ENCODE assay signal across 9 mouse cellular contexts in the genomic region with DNA sequence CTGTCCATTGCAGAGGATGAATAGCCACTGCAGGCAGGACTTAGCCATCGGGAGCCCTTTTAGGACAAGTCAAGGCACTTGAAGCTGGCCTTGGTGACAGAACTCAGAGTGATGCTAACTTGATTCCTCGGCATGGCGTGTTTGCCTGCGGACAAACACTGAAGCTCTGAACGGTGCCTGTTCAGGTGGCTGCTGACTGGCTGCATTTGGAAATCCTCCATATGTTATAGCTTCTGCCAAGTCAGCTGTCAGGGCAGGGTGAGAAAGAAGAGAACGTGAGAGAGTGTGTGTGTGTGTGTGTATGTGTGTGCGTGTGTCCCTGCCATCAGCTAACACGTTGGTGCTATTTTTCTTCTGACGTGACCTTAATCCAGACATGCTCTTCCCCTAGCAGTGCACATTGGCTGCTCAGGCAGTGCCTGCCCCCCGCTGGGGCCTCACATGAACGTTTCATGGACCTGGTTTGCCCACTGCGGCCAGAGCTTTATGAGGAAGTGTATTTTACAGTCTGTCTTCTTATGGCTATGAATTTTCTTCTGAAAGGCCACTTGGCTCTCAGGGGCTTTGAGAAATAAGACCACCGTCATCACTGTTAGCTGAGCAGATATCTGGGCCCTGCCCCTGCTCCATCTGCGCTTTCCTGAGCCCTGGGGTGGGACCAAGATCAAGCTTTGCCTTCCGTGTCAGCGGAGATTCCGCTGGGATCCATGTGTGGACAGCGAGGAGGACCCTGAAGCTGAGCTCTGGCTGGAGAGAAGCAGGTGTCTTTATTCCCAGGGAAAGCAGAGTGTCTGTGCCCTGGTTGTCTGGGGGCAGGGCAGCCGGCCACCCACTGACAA. TPM values are rescaled to one million over a fixed set of nuclear protein-coding genes. Genes with fewer than 3 reads are reported as not detected.
DNase-seq lines count a peak whose midpoint lies in the region; ATAC-seq lines count a peak whose summit lies in the region.
"Had no signal": no experiment of that assay in that cellular context is flagged by ENCODE, and none has a peak within 500 bp of the region (broad histone marks: within the 10 kb centered on the region; RNA-seq: fewer than 3 reads in every experiment).

No protein-coding gene starts in this region.

- H3K4me1 ChIP-seq in midbrain, embryonic 12.5 days: peaks cover 58% of the 10 kb centered on the region
- H3K4me1 ChIP-seq in midbrain, embryonic 11.5 days (ENCODE audit: control insufficient read depth, insufficient read depth, low read length): peaks cover 19% of the 10 kb centered on the region
- H3K4me1 ChIP-seq in hindbrain, embryonic 14.5 days (replicated peaks; ENCODE audit: control insufficient read depth, insufficient read depth, low read length): peaks cover 58% of the 10 kb centered on the region
- peaks cover 38% of the 10 kb centered on the region for H3K4me1 ChIP-seq in stomach, embryonic 15.5 days

- no peak overlapping the region for H3K4me3 ChIP-seq in midbrain, embryonic 12.5 days
- H3K4me3 ChIP-seq in midbrain, embryonic 11.5 days (ENCODE audit: low read depth, low read length): no peak overlapping the region
- no peak overlapping the region for H3K4me3 ChIP-seq in hindbrain, embryonic 14.5 days (replicated peaks; ENCODE audit: low read length)
- no peak overlapping the region for H3K4me3 ChIP-seq in stomach, embryonic 15.5 days (replicated peaks)
- H3K4me3 ChIP-seq: liver, embryonic 13.5 days had no signal

- H3K9me3 ChIP-seq in midbrain, embryonic 12.5 days: no peaks in the 10 kb centered on the region
- no peaks in the 10 kb centered on the region for H3K9me3 ChIP-seq in midbrain, embryonic 11.5 days (ENCODE audit: control insufficient read depth, low read length)
- H3K9me3 ChIP-seq in hindbrain, embryonic 14.5 days (ENCODE audit: control insufficient read depth, low read length): no peaks in the 10 kb centered on the region
- no peaks in the 10 kb centered on the region for H3K9me3 ChIP-seq in stomach, embryonic 15.5 days
- H3K9me3 ChIP-seq: liver, embryonic 13.5 days had no signal

- H3K9ac ChIP-seq in midbrain, embryonic 12.5 days (replicated peaks): no peak overlapping the region
- no peak overlapping the region for H3K9ac ChIP-seq in midbrain, embryonic 11.5 days (ENCODE audit: low read length)
- no peak overlapping the region for H3K9ac ChIP-seq in hindbrain, embryonic 14.5 days
- no peak overlapping the region for H3K9ac ChIP-seq in stomach, embryonic 15.5 days
- H3K9ac ChIP-seq: liver, embryonic 13.5 days had no signal

- H3K4me2 ChIP-seq in midbrain, embryonic 12.5 days (replicated peaks): no peak overlapping the region
- H3K4me2 ChIP-seq in midbrain, embryonic 11.5 days: no peak overlapping the region
- no peak overlapping the region for H3K4me2 ChIP-seq in hindbrain, embryonic 14.5 days (replicated peaks)
- H3K4me2 ChIP-seq in stomach, embryonic 15.5 days: no peak overlapping the region
- H3K4me2 ChIP-seq: liver, embryonic 13.5 days had no signal

- peak; percentile 39 for DNase-seq in cerebellum, adult 11-12 months
- no peak for DNase-seq in cerebellum, adult 9-10 months
- DNase-seq in midbrain, embryonic 11.5 days (ENCODE audit: low spot score, missing footprints): no peak
- no peak for DNase-seq in hindbrain, embryonic 14.5 days (ENCODE audit: low spot score)
- no peak for DNase-seq in urinary bladder, adult 18-20 months (ENCODE audit: low spot score in 2 of 2)
- no peak for DNase-seq in cerebellum, adult 9-11 months
- DNase-seq: liver, embryonic 13.5 days had no signal

- H3K27ac ChIP-seq in midbrain, embryonic 12.5 days (replicated peaks): 0 out of 2 replicates have a peak overlapping the region, but pooled peaks have one; percentile 46
- no peak overlapping the region for H3K27ac ChIP-seq in midbrain, embryonic 11.5 days (ENCODE audit: low read depth, low read length)
- peak overlapping the region; percentile 21 for H3K27ac ChIP-seq in hindbrain, embryonic 14.5 days
- peak overlapping the region; percentile 41 for H3K27ac ChIP-seq in stomach, embryonic 15.5 days
- H3K27ac ChIP-seq: liver, embryonic 13.5 days had no signal

- H3K27me3 ChIP-seq in midbrain, embryonic 12.5 days: peaks cover 11% of the 10 kb centered on the region; the same call in 1 of the 2 replicates
- H3K27me3 ChIP-seq in midbrain, embryonic 11.5 days (ENCODE audit: control insufficient read depth, insufficient read depth, low read length): no peaks in the 10 kb centered on the region
- H3K27me3 ChIP-seq in hindbrain, embryonic 14.5 days (ENCODE audit: control insufficient read depth, insufficient read depth, low read length): no peaks in the 10 kb centered on the region
- no peaks in the 10 kb centered on the region for H3K27me3 ChIP-seq in stomach, embryonic 15.5 days (replicated peaks)
- H3K27me3 ChIP-seq: liver, embryonic 13.5 days had no signal

- WGBS in midbrain, embryonic 12.5 days: 75% methylated on average over 19 of the region's 19 CpGs
- 81% methylated on average over 19 of the region's 19 CpGs for WGBS in midbrain, embryonic 11.5 days
- WGBS in hindbrain, embryonic 14.5 days: 55% methylated on average over 19 of the region's 19 CpGs
- 53% methylated on average over 19 of the region's 19 CpGs for WGBS in stomach, embryonic 15.5 days

- peaks cover 40% of the 10 kb centered on the region for H3K36me3 ChIP-seq in midbrain, embryonic 12.5 days
- H3K36me3 ChIP-seq in midbrain, embryonic 11.5 days (ENCODE audit: control insufficient read depth, insufficient read depth, low read length): peaks cover 3% of the 10 kb centered on the region; the same call in 1 of the 2 replicates
- H3K36me3 ChIP-seq in hindbrain, embryonic 14.5 days (replicated peaks; ENCODE audit: control insufficient read depth, insufficient read depth): peaks cover 32% of the 10 kb centered on the region
- H3K36me3 ChIP-seq in stomach, embryonic 15.5 days: peaks cover 5% of the 10 kb centered on the region; the same call in 1 of the 2 replicates

- ATAC-seq in midbrain, embryonic 12.5 days (ENCODE audit: low FRiP score, low read depth): no peak
- ATAC-seq in midbrain, embryonic 11.5 days (ENCODE audit: low FRiP score): no peak
- no peak for ATAC-seq in hindbrain, embryonic 14.5 days (ENCODE audit: low FRiP score)
- no peak; the same call in 1 of the 2 replicates for ATAC-seq in stomach, embryonic 15.5 days (ENCODE audit: insufficient read depth, low FRiP score, low read depth)

RNA-seq across cellular contexts. Expression of a gene that starts 38.2 kb away (rescaled TPM):
- 5.6 and 6.8 TPM in 2 replicates for polyA plus RNA-seq in midbrain, embryonic 12.5 days (2016; fragmentation: Nextera tagmentation; extraction: Ambion mirVana)
- 2.7 and 3.1 TPM in 2 replicates for polyA plus RNA-seq in midbrain, embryonic 11.5 days (2014; fragmentation: Nextera tagmentation; extraction: Ambion mirVana)
- polyA plus RNA-seq in hindbrain, embryonic 14.5 days (2014; fragmentation: Nextera tagmentation; extraction: Ambion mirVana): 4.0 and 4.1 TPM in 2 replicates
- polyA plus RNA-seq in stomach, embryonic 15.5 days (2015; fragmentation: Nextera tagmentation; extraction: Ambion mirVana): 2.8 and 4.7 TPM in 2 replicates

RNA-seq across cellular contexts. Expression of a gene that starts 47.5 kb away (rescaled TPM):
- 122 and 127 TPM in 2 replicates for polyA plus RNA-seq in midbrain, embryonic 12.5 days (2016; fragmentation: Nextera tagmentation; extraction: Ambion mirVana)
- 97.1 and 100 TPM in 2 replicates for polyA plus RNA-seq in midbrain, embryonic 11.5 days (2014; fragmentation: Nextera tagmentation; extraction: Ambion mirVana)
- polyA plus RNA-seq in hindbrain, embryonic 14.5 days (2014; fragmentation: Nextera tagmentation; extraction: Ambion mirVana): 113 and 117 TPM in 2 replicates
- polyA plus RNA-seq in stomach, embryonic 15.5 days (2015; fragmentation: Nextera tagmentation; extraction: Ambion mirVana): 58.9 and 63.8 TPM in 2 replicates

RNA-seq across cellular contexts. Expression of a gene that starts 59.4 kb away (rescaled TPM):
- 0.46 and 0.54 TPM in 2 replicates for polyA plus RNA-seq in midbrain, embryonic 12.5 days (2016; fragmentation: Nextera tagmentation; extraction: Ambion mirVana)
- polyA plus RNA-seq in midbrain, embryonic 11.5 days (2014; fragmentation: Nextera tagmentation; extraction: Ambion mirVana): 0.41 and 0.49 TPM in 2 replicates
- 2.0 and 2.4 TPM in 2 replicates for polyA plus RNA-seq in hindbrain, embryonic 14.5 days (2014; fragmentation: Nextera tagmentation; extraction: Ambion mirVana)
- 6.4 and 7.8 TPM in 2 replicates for polyA plus RNA-seq in stomach, embryonic 15.5 days (2015; fragmentation: Nextera tagmentation; extraction: Ambion mirVana)
